Mouse (Mus musculus) midbrain, embryonic 16.5 days (tissue): ENCODE measurements at regions not wholly inside any gene's neighbourhood (a gene's known extent, or its start where the extent isn't known, plus 50 kb on each side); places are given as distances from the start of the nearest gene placed in this dataset.

ENCODE experiments used
- ATAC-seq: fragments of 200-750 bp; cut with Nextera tagmentation; 2 replicates; pipeline ENCODE4 v1.8.0; 2017; ENCODE audit warnings: moderate TSS enrichment
- H3K27ac ChIP-seq: fragments of 300-500 bp; sonication (generic); 2 replicates; pipeline ENCODE4 v1.5.1; 2014; ENCODE audit warnings: mild to moderate bottlenecking, low read length, mixed read lengths
- H3K27me3 ChIP-seq: fragments of 300-500 bp; sonication (generic); 2 replicates; pipeline ENCODE4 v1.6.1; 2014; ENCODE audit warnings: low read depth, low read length, mixed read lengths; ENCODE audit not compliant: control insufficient read depth, insufficient read depth
- H3K36me3 ChIP-seq: fragments of 300-500 bp; sonication (generic); 2 replicates; pipeline ENCODE4 v1.6.1; 2014; ENCODE audit warnings: mild to moderate bottlenecking, low read length, moderate library complexity, mixed read lengths; ENCODE audit not compliant: control insufficient read depth, insufficient read depth
- H3K4me1 ChIP-seq: fragments of 300-500 bp; sonication (generic); 2 replicates; pipeline ENCODE4 v1.6.1; 2014; ENCODE audit warnings: mild to moderate bottlenecking, low read length, mixed read lengths; ENCODE audit not compliant: control insufficient read depth, insufficient read depth
- H3K4me2 ChIP-seq: fragments of 300-500 bp; sonication (generic); 2 replicates; pipeline ENCODE4 v1.6.1; 2014; ENCODE audit warnings: mild to moderate bottlenecking, low read length, mixed read lengths
- H3K4me3 ChIP-seq: fragments of 300-500 bp; sonication (generic); 2 replicates; pipeline ENCODE4 v1.5.1; 2014; ENCODE audit warnings: low read depth, mild to moderate bottlenecking, low read length, moderate library complexity, mixed read lengths
- H3K9ac ChIP-seq: fragments of 300-500 bp; sonication (generic); 2 replicates; pipeline ENCODE4 v1.6.1; 2014; ENCODE audit warnings: low read depth, low read length, mixed read lengths
- H3K9me3 ChIP-seq: fragments of 300-500 bp; sonication (generic); replicated peaks from 2 replicates; pipeline ENCODE4 v1.6.1; 2014; ENCODE audit warnings: mild to moderate bottlenecking, low read length, mixed read lengths; ENCODE audit not compliant: control insufficient read depth, poor library complexity, severe bottlenecking
- WGBS: fragments of 180-500 bp; shearing (Covaris S2); extraction: QIAGEN DNeasy Blood & Tissue Kit; methylation state at CpG from one replicate; pipeline ENCODE4 v1.1.7; 2014; 5-methylcytosine and 5-hydroxymethylcytosine counted together

GRCm38 (mm10) chr13:53756970-53757530 lies 284.2 kb upstream of the Msx2 start:
- Histone ChIP-seq H3K9me3 (no peaks in the 10 kb centered on the region), H3K4me1 (peaks cover 18% of the 10 kb centered on the region), H3K27me3 (no peaks in the 10 kb centered on the region), H3K36me3 (no peaks in the 10 kb centered on the region), H3K9ac (no peak overlapping the region), H3K27ac (no peak overlapping the region), H3K4me3 (no peak overlapping the region), H3K4me2 (no peak overlapping the region)
- no peak for ATAC-seq
- 49% methylated on average over 13 of the region's 13 CpGs for WGBS

- Histone ChIP-seq H3K27ac (no peak overlapping the region), H3K9ac (no peak overlapping the region)
Observed at GRCm38 (mm10) chr13:53755046-53755615, 282.3 kb upstream of the Msx2 start.

GRCm38 (mm10) chr13:53753049-53753448 lies 280.2 kb upstream of the Msx2 start:
- no peaks in the 10 kb centered on the region for H3K9me3 ChIP-seq
- H3K27ac ChIP-seq, result no peak overlapping the region
- WGBS, result 74% methylated on average over 6 of the region's 6 CpGs
- no peak overlapping the region for H3K4me2 ChIP-seq
- no peaks in the 10 kb centered on the region for H3K36me3 ChIP-seq
- H3K9ac ChIP-seq, result no peak overlapping the region
- H3K4me3 ChIP-seq, result no peak overlapping the region
- no peaks in the 10 kb centered on the region for H3K27me3 ChIP-seq
- H3K4me1 ChIP-seq, result peaks cover 18% of the 10 kb centered on the region
- ATAC-seq, result no peak

More at GRCm38 (mm10) chr13:53755046-53755615, 282.3 kb upstream of the Msx2 start:
- no peaks in the 10 kb centered on the region for H3K27me3 ChIP-seq
- no peaks in the 10 kb centered on the region for H3K9me3 ChIP-seq
- no peak overlapping the region for H3K4me2 ChIP-seq
- H3K4me3 ChIP-seq, result no peak overlapping the region
- peaks cover 18% of the 10 kb centered on the region for H3K4me1 ChIP-seq
- peak; percentile 66; the same call in 1 of the 2 replicates for ATAC-seq
- 25% methylated on average over 11 of the region's 11 CpGs for WGBS
- H3K36me3 ChIP-seq, result no peaks in the 10 kb centered on the region

- Histone ChIP-seq H3K36me3 (no peaks in the 10 kb centered on the region), H3K4me2 (no peak overlapping the region), H3K27ac (no peak overlapping the region), H3K9me3 (0 out of 2 replicates have a peak, but pooled peaks cover 2% of the 10 kb centered on the region), H3K4me3 (no peak overlapping the region), H3K27me3 (no peaks in the 10 kb centered on the region), H3K4me1 (0 out of 2 replicates have a peak, but pooled peaks cover 2% of the 10 kb centered on the region), H3K9ac (no peak overlapping the region)
- WGBS, result 85% methylated on average over 6 of the region's 6 CpGs
- no peak for ATAC-seq
Observed at GRCm38 (mm10) chr13:53740981-53741380, 268.1 kb upstream of the Msx2 start.

GRCm38 (mm10) chr13:53739127-53739526 lies 266.3 kb upstream of the Msx2 start:
- H3K27me3 ChIP-seq, result no peaks in the 10 kb centered on the region
- H3K4me3 ChIP-seq, result no peak overlapping the region
- H3K36me3 ChIP-seq, result no peaks in the 10 kb centered on the region
- H3K9me3 ChIP-seq, result no peaks in the 10 kb centered on the region
- no peak overlapping the region for H3K27ac ChIP-seq
- H3K9ac ChIP-seq, result no peak overlapping the region
- H3K4me1 ChIP-seq, result 0 out of 2 replicates have a peak, but pooled peaks cover 2% of the 10 kb centered on the region
- 47% methylated on average over 3 of the region's 3 CpGs for WGBS
- no peak for ATAC-seq
- no peak overlapping the region for H3K4me2 ChIP-seq

- no peak overlapping the region for H3K4me2 ChIP-seq
- H3K4me3 ChIP-seq, result no peak overlapping the region
- H3K9me3 ChIP-seq, result no peaks in the 10 kb centered on the region
- no peak overlapping the region for H3K27ac ChIP-seq
- H3K4me1 ChIP-seq, result 0 out of 2 replicates have a peak, but pooled peaks cover 2% of the 10 kb centered on the region
- no peak overlapping the region for H3K9ac ChIP-seq
- H3K36me3 ChIP-seq, result no peaks in the 10 kb centered on the region
- WGBS, result 37% methylated on average over 4 of the region's 4 CpGs
- ATAC-seq, result no peak
- no peaks in the 10 kb centered on the region for H3K27me3 ChIP-seq
Observed at GRCm38 (mm10) chr13:53734944-53735343, 262.1 kb upstream of the Msx2 start.

GRCm38 (mm10) chr13:53730259-53730902 lies 257.5 kb upstream of the Msx2 start:
- no peaks in the 10 kb centered on the region for H3K9me3 ChIP-seq
- no peaks in the 10 kb centered on the region for H3K36me3 ChIP-seq
- no peak overlapping the region for H3K9ac ChIP-seq
- no peaks in the 10 kb centered on the region for H3K27me3 ChIP-seq
- H3K4me1 ChIP-seq, result no peaks in the 10 kb centered on the region
- no peak overlapping the region for H3K4me2 ChIP-seq
- H3K27ac ChIP-seq, result no peak overlapping the region
- no peak overlapping the region for H3K4me3 ChIP-seq
- 74% methylated on average over 10 of the region's 10 CpGs for WGBS
- ATAC-seq, result no peak

- 91% methylated on average over 7 of the region's 7 CpGs for WGBS
- no peak for ATAC-seq
Observed at GRCm38 (mm10) chr13:53729848-53730247, 257.0 kb upstream of the Msx2 start.

GRCm38 (mm10) chr13:53726031-53726430 lies 253.2 kb upstream of the Msx2 start:
- Histone ChIP-seq H3K4me1 (0 out of 2 replicates have a peak, but pooled peaks cover 3% of the 10 kb centered on the region), H3K4me2 (no peak overlapping the region), H3K36me3 (no peaks in the 10 kb centered on the region), H3K27ac (no peak overlapping the region), H3K27me3 (no peaks in the 10 kb centered on the region), H3K9ac (no peak overlapping the region), H3K4me3 (no peak overlapping the region), H3K9me3 (no peaks in the 10 kb centered on the region)
- ATAC-seq, result no peak
- 81% methylated on average over 4 of the region's 4 CpGs for WGBS

More at GRCm38 (mm10) chr13:53729848-53730247, 257.0 kb upstream of the Msx2 start:
- Histone ChIP-seq H3K4me3 (no peak overlapping the region), H3K36me3 (no peaks in the 10 kb centered on the region), H3K9ac (no peak overlapping the region), H3K27me3 (no peaks in the 10 kb centered on the region), H3K4me1 (no peaks in the 10 kb centered on the region), H3K4me2 (no peak overlapping the region), H3K27ac (no peak overlapping the region), H3K9me3 (no peaks in the 10 kb centered on the region)
